Mouse (Mus musculus) 3T3-L1 (cell line): Measurements from ENCODE around the gene Sept9.
A peak's percentile ranks its signal among the peaks of the same experiment; 100 is the strongest.

Experiments
- DNase-seq: peaks from one replicate; pipeline ENCODE4 v3.0.0-alpha.2; 2015; ENCODE audit warnings: low read depth, low spot score

The Sept9 gene

GRCm38 (mm10) chr11:117264162-117265021, 64.9 kb downstream of the Sept9 start:
- DNase-seq, result peak; percentile 70

- peak; percentile 91 for DNase-seq
Measured at GRCm38 (mm10) chr11:117265270-117265980, 66.0 kb downstream of the Sept9 start.

GRCm38 (mm10) chr11:117265981-117266905, 66.8 kb downstream of the Sept9 start:
- peak; percentile 90 for DNase-seq

GRCm38 (mm10) chr11:117266906-117267721, 67.7 kb downstream of the Sept9 start:
- DNase-seq, result peak; percentile 72

- DNase-seq, result peak; percentile 42
Measured at GRCm38 (mm10) chr11:117267828-117268227, 68.4 kb downstream of the Sept9 start.

GRCm38 (mm10) chr11:117268304-117268956, 69.0 kb downstream of the Sept9 start:
- peak; percentile 90 for DNase-seq

- peak; percentile 47 for DNase-seq
Measured at GRCm38 (mm10) chr11:117269053-117269702, 69.7 kb downstream of the Sept9 start.

GRCm38 (mm10) chr11:117269946-117270345, 70.5 kb downstream of the Sept9 start:
- DNase-seq, result peak; percentile 66

- DNase-seq, result no peak
Measured at GRCm38 (mm10) chr11:117274973-117275372, 75.5 kb downstream of the Sept9 start.

- peak; percentile 84 for DNase-seq
Measured at GRCm38 (mm10) chr11:117275999-117276398, 76.5 kb downstream of the Sept9 start.

- no peak for DNase-seq
Measured at GRCm38 (mm10) chr11:117276946-117277345, 77.5 kb downstream of the Sept9 start.

GRCm38 (mm10) chr11:117278113-117278512, 78.7 kb downstream of the Sept9 start:
- no peak for DNase-seq

GRCm38 (mm10) chr11:117278514-117278913, 79.1 kb downstream of the Sept9 start:
- DNase-seq, result no peak

GRCm38 (mm10) chr11:117279993-117280392, 80.5 kb downstream of the Sept9 start:
- no peak for DNase-seq

GRCm38 (mm10) chr11:117283048-117283888, 83.8 kb downstream of the Sept9 start:
- no peak for DNase-seq

GRCm38 (mm10) chr11:117283889-117284450, 84.5 kb downstream of the Sept9 start:
- no peak for DNase-seq

- no peak for DNase-seq
Measured at GRCm38 (mm10) chr11:117284721-117285605, 85.5 kb downstream of the Sept9 start.

- DNase-seq, result no peak
Measured at GRCm38 (mm10) chr11:117285606-117285931, 86.1 kb downstream of the Sept9 start.
